Mouse (Mus musculus): ENCODE measurements around the gene Rora. TPM values are rescaled to one million over a fixed set of nuclear protein-coding genes. Genes with fewer than 3 reads are reported as not detected.
A peak's percentile ranks its signal among the peaks of the same experiment; 100 is the strongest.

Rora gene
- total and polyA plus RNA-seq, 2 experiments, result 11.3 to 30.8 TPM

DNA sequence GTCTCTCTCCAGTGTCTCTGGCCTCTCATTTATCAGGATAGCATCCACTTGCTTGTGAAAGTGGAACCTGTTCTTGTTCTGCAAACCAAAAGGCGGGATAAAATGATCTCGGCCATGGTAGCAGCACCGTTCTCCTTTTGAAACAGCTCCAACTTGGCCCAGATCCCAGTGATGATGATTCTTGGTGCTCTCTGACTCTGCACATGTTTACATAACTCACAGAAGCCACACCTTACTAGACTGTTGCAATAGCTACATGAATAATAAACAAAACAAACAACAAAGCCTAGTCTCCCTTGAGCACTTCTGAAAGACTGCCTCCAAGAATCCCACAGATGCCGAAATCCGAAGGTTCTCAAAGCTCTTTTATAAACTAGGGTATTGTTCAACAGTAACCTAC lies 357.3 kb downstream of the Rora start:
- no peaks in the 10 kb centered on the region for H3K36me3 ChIP-seq (ENCODE audit: control insufficient read depth, insufficient read depth, low read length)
- no peak for TF ChIP-seq CTCF (IDR thresholded peaks at IDR 0.05; ENCODE audit: low read depth, low read length)
- TF ChIP-seq POLR2A (IDR thresholded peaks at IDR 0.05; ENCODE audit: extremely low read depth, insufficient read depth, low read length), result no peak
- H3K79me2 ChIP-seq (ENCODE audit: control insufficient read depth, insufficient read depth, low read length), result no peaks in the 10 kb centered on the region
- H3K9ac ChIP-seq (ENCODE audit: low read depth, low read length), result no peak overlapping the region
- DNase-seq (ENCODE audit: extremely low read depth, low read depth, low spot score), result peak; percentile 65
- no peaks in the 10 kb centered on the region for H3K4me1 ChIP-seq (ENCODE audit: control insufficient read depth, insufficient read depth, low read length)
- no peaks in the 10 kb centered on the region for H3K27me3 ChIP-seq (ENCODE audit: control insufficient read depth, insufficient read depth, low read length)
- WGBS, result 39% methylated on average over 5 of the region's 5 CpGs
- no peak overlapping the region for H3K27ac ChIP-seq (replicated peaks; ENCODE audit: insufficient read depth, low read depth, low read length)
- H3K4me3 ChIP-seq (ENCODE audit: insufficient read depth, low read depth, low read length), result no peak overlapping the region

GRCm38 (mm10) chr9:69013186-69013715 lies 359.7 kb downstream of the Rora start:
- H3K4me1 ChIP-seq (ENCODE audit: control insufficient read depth, insufficient read depth, low read length), result peaks cover 1% of the 10 kb centered on the region; the same call in 1 of the 2 replicates
- no peak overlapping the region for H3K4me3 ChIP-seq (ENCODE audit: insufficient read depth, low read depth, low read length)
- WGBS, result 96% methylated on average over 7 of the region's 7 CpGs
- H3K27me3 ChIP-seq (ENCODE audit: control insufficient read depth, insufficient read depth, low read length), result no peaks in the 10 kb centered on the region
- TF ChIP-seq CTCF (IDR thresholded peaks at IDR 0.05; ENCODE audit: low read depth, low read length) (no peak), POLR2A (IDR thresholded peaks at IDR 0.05; ENCODE audit: extremely low read depth, insufficient read depth, low read length) (no peak)
- H3K36me3 ChIP-seq (ENCODE audit: control insufficient read depth, insufficient read depth, low read length), result no peaks in the 10 kb centered on the region
- no peaks in the 10 kb centered on the region for H3K79me2 ChIP-seq (ENCODE audit: control insufficient read depth, insufficient read depth, low read length)
- DNase-seq (ENCODE audit: extremely low read depth, low read depth, low spot score), result no peak
- H3K9ac ChIP-seq (ENCODE audit: low read depth, low read length), result no peak overlapping the region
- no peak overlapping the region for H3K27ac ChIP-seq (replicated peaks; ENCODE audit: insufficient read depth, low read depth, low read length)

DNA sequence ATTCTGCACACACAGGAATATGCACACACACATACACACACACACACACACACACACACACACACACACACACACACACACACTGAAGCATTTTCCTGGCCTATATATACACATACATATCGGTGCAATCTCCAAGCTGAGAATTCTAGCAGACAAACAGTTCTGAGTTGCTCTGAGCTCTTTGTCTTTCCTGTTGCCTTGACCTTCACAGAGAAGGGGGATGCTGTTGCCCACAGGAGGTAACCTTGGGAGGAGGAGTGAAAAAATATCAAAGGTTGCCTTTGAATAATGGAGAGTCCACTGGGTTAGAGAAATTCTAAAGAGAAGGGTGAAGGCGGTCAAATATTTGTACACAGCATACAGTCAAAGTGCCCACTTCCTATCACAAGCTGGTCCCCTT lies 360.6 kb downstream of the Rora start:
- 94% methylated on average over 2 of the region's 2 CpGs for WGBS
- DNase-seq (ENCODE audit: extremely low read depth, low read depth, low spot score), result no peak
- H3K4me3 ChIP-seq (ENCODE audit: insufficient read depth, low read depth, low read length), result no peak overlapping the region
- peaks cover 1% of the 10 kb centered on the region; the same call in 1 of the 2 replicates for H3K4me1 ChIP-seq (ENCODE audit: control insufficient read depth, insufficient read depth, low read length)
- H3K79me2 ChIP-seq (ENCODE audit: control insufficient read depth, insufficient read depth, low read length), result no peaks in the 10 kb centered on the region
- TF ChIP-seq CTCF (IDR thresholded peaks at IDR 0.05; ENCODE audit: low read depth, low read length) (no peak), POLR2A (IDR thresholded peaks at IDR 0.05; ENCODE audit: extremely low read depth, insufficient read depth, low read length) (no peak)
- no peak overlapping the region for H3K9ac ChIP-seq (ENCODE audit: low read depth, low read length)
- no peak overlapping the region for H3K27ac ChIP-seq (replicated peaks; ENCODE audit: insufficient read depth, low read depth, low read length)
- H3K36me3 ChIP-seq (ENCODE audit: control insufficient read depth, insufficient read depth, low read length), result no peaks in the 10 kb centered on the region
- H3K27me3 ChIP-seq (ENCODE audit: control insufficient read depth, insufficient read depth, low read length), result no peaks in the 10 kb centered on the region

- Histone ChIP-seq H3K27me3 (ENCODE audit: control insufficient read depth, insufficient read depth, low read length) (no peaks in the 10 kb centered on the region), H3K9ac (ENCODE audit: low read depth, low read length) (no peak overlapping the region), H3K4me1 (ENCODE audit: control insufficient read depth, insufficient read depth, low read length) (peaks cover 4% of the 10 kb centered on the region; the same call in 1 of the 2 replicates), H3K79me2 (ENCODE audit: control insufficient read depth, insufficient read depth, low read length) (no peaks in the 10 kb centered on the region), H3K4me3 (ENCODE audit: insufficient read depth, low read depth, low read length) (no peak overlapping the region), H3K36me3 (ENCODE audit: control insufficient read depth, insufficient read depth, low read length) (no peaks in the 10 kb centered on the region), H3K27ac (replicated peaks; ENCODE audit: insufficient read depth, low read depth, low read length) (no peak overlapping the region)
- TF ChIP-seq POLR2A (IDR thresholded peaks at IDR 0.05; ENCODE audit: extremely low read depth, insufficient read depth, low read length) (no peak), CTCF (IDR thresholded peaks at IDR 0.05; ENCODE audit: low read depth, low read length) (no peak)
- 27% methylated on average over 4 of the region's 4 CpGs for WGBS
- DNase-seq (ENCODE audit: extremely low read depth, low read depth, low spot score), result peak; percentile 53
Observed at GRCm38 (mm10) chr9:69020381-69020780, 366.8 kb downstream of the Rora start.

DNA sequence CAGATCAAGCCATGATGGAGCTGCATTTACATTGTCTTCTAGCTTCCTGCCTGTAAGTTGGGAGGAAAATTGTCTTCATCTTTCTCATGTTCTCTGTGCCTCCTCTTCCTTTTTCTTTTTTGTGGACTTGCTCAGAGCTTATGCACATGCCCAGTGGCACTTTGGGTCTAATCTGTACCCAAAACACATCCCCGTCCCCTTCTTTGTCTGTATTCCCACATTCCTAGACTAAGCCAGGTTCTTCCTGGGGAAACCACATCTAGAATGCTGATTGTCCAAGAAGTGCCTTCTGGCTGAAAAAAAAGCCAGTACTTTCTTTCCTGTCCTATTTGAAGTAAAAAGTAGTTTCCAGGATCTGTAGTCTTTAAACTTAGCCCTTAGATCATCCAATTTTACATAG lies 367.9 kb downstream of the Rora start:
- TF ChIP-seq CTCF (IDR thresholded peaks at IDR 0.05; ENCODE audit: low read depth, low read length) (no peak), POLR2A (IDR thresholded peaks at IDR 0.05; ENCODE audit: extremely low read depth, insufficient read depth, low read length) (no peak)
- 93% methylated on average over 1 of the region's 1 CpGs for WGBS
- Histone ChIP-seq H3K79me2 (ENCODE audit: control insufficient read depth, insufficient read depth, low read length) (no peaks in the 10 kb centered on the region), H3K36me3 (ENCODE audit: control insufficient read depth, insufficient read depth, low read length) (no peaks in the 10 kb centered on the region), H3K4me1 (ENCODE audit: control insufficient read depth, insufficient read depth, low read length) (peaks cover 4% of the 10 kb centered on the region; the same call in 1 of the 2 replicates), H3K4me3 (ENCODE audit: insufficient read depth, low read depth, low read length) (no peak overlapping the region), H3K27me3 (ENCODE audit: control insufficient read depth, insufficient read depth, low read length) (no peaks in the 10 kb centered on the region), H3K9ac (ENCODE audit: low read depth, low read length) (no peak overlapping the region), H3K27ac (replicated peaks; ENCODE audit: insufficient read depth, low read depth, low read length) (no peak overlapping the region)
- DNase-seq (ENCODE audit: extremely low read depth, low read depth, low spot score), result no peak

DNA sequence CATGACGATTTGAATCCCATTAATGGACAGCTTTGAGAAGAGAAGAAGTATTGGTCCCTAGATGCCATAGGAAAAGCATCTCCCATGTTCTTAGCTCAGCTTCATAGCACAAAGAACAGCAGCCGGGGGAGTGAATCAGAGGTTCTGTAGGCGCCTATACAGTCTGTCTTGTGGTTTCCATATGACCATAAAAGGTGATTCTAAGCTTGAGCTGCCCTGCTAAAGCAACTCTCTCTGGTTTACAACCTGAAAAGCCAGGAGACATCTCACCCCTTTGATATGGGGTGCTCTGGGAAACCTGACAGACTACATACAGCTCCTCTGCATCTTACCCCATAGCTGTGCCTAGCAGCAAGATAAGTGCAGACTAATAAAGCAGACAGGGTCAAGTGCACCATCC lies 369.7 kb downstream of the Rora start:
- no peak overlapping the region for H3K4me3 ChIP-seq (ENCODE audit: insufficient read depth, low read depth, low read length)
- 0 out of 2 replicates have a peak, but pooled peaks cover 3% of the 10 kb centered on the region for H3K4me1 ChIP-seq (ENCODE audit: control insufficient read depth, insufficient read depth, low read length)
- no peaks in the 10 kb centered on the region for H3K36me3 ChIP-seq (ENCODE audit: control insufficient read depth, insufficient read depth, low read length)
- WGBS, result 95% methylated on average over 3 of the region's 3 CpGs
- no peak for TF ChIP-seq POLR2A (IDR thresholded peaks at IDR 0.05; ENCODE audit: extremely low read depth, insufficient read depth, low read length)
- TF ChIP-seq CTCF (IDR thresholded peaks at IDR 0.05; ENCODE audit: low read depth, low read length), result no peak
- DNase-seq (ENCODE audit: extremely low read depth, low read depth, low spot score), result no peak
- no peak overlapping the region for H3K9ac ChIP-seq (ENCODE audit: low read depth, low read length)
- H3K27me3 ChIP-seq (ENCODE audit: control insufficient read depth, insufficient read depth, low read length), result no peaks in the 10 kb centered on the region
- H3K27ac ChIP-seq (replicated peaks; ENCODE audit: insufficient read depth, low read depth, low read length), result no peak overlapping the region
- H3K79me2 ChIP-seq (ENCODE audit: control insufficient read depth, insufficient read depth, low read length), result no peaks in the 10 kb centered on the region
